Mouse (Mus musculus): ENCODE data around the gene Blnk.

DNA sequence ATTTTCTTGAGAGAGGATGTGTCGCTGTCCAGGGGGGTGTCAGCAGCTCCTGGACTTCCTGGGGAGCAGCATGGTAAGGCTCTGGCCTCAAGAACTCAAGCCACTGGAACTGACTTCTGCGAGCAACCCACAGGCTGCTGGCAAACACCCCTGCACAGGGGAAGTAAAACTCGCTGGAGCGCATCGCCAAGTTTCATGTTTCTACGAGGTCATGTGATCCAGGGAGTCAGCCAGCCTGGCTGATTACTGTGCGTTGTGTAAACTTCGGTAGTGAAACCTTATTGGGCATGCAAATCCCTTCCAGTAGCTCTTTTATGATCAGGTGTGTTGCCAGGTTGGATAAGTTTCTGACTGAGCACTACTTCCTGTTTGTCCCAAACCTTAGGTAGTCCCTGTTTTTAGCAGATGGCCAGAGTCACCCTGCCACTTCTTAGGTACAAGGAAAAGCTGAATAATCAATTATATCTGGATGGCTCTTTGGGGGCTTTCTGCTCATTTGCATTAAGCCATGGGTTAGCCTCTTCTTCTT lies at the start of gene Blnk:
- TF ChIP-seq POLR2A (IDR thresholded peaks at IDR 0.05; ENCODE audit: control insufficient read depth, low read depth, low read length) (no peak), CTCF (IDR thresholded peaks at IDR 0.05; ENCODE audit: control insufficient read depth, insufficient read depth, insufficient replicate concordance, low read depth, low read length) (no peak)
